Mouse (Mus musculus) heart, embryonic 11.5 days (tissue): ENCODE data around the gene Tmc6. TPM values are rescaled to one million over a fixed set of nuclear protein-coding genes. Genes with fewer than 3 reads are reported as not detected.
A peak's percentile ranks its signal among the peaks of the same experiment; 100 is the strongest.
"Not testable (repeated sequence)": the region's sequence is repeated elsewhere in the genome, so short reads cannot be mapped to it uniquely, and the experiment has no call there.

Source experiments
- ATAC-seq: fragments of 200-750 bp; cut with Nextera tagmentation; replicated peaks from 2 replicates; pipeline ENCODE4 v1.8.0; 2017; ENCODE audit warnings: moderate library complexity; ENCODE audit not compliant: insufficient number of reproducible peaks, low FRiP score, low TSS enrichment
- H3K27ac ChIP-seq: fragments of 300-500 bp; sonication (generic); 2 replicates; pipeline ENCODE4 v1.5.1; 2014; ENCODE audit warnings: mild to moderate bottlenecking, low read depth, low read length
- H3K27me3 ChIP-seq: fragments of 300-500 bp; sonication (generic); 2 replicates; pipeline ENCODE4 v1.6.1; 2014; ENCODE audit warnings: mild to moderate bottlenecking, low read length, mixed read lengths; ENCODE audit not compliant: control insufficient read depth, insufficient read depth
- H3K36me3 ChIP-seq: fragments of 300-500 bp; sonication (generic); 2 replicates; pipeline ENCODE4 v1.6.1; 2014; ENCODE audit warnings: mild to moderate bottlenecking, low read length, moderate library complexity, mixed read lengths; ENCODE audit not compliant: control insufficient read depth, insufficient read depth
- H3K4me1 ChIP-seq: fragments of 300-500 bp; sonication (generic); 2 replicates; pipeline ENCODE4 v1.6.1; 2014; ENCODE audit warnings: low read length; ENCODE audit not compliant: control insufficient read depth, insufficient read depth
- H3K4me2 ChIP-seq: fragments of 300-500 bp; sonication (generic); 2 replicates; pipeline ENCODE4 v1.6.1; 2014; ENCODE audit warnings: mild to moderate bottlenecking, moderate library complexity
- H3K4me3 ChIP-seq: fragments of 300-500 bp; sonication (generic); 2 replicates; pipeline ENCODE4 v1.5.1; 2014; ENCODE audit warnings: low read depth, low read length
- H3K9ac ChIP-seq: fragments of 300-500 bp; sonication (generic); 2 replicates; pipeline ENCODE4 v1.6.1; 2014; ENCODE audit warnings: mild to moderate bottlenecking, low read depth, low read length, moderate library complexity
- H3K9me3 ChIP-seq: fragments of 300-500 bp; sonication (generic); replicated peaks from 2 replicates; pipeline ENCODE4 v1.6.1; 2016; ENCODE audit warnings: low read length; ENCODE audit not compliant: control insufficient read depth
- WGBS: fragments of 180-500 bp; shearing (Covaris S2); extraction: QIAGEN DNeasy Blood & Tissue Kit; methylation state at CpG from one replicate; pipeline ENCODE4 v1.1.7; 2014; ENCODE audit not compliant: insufficient replicate concordance; 5-methylcytosine and 5-hydroxymethylcytosine counted together
- polyA plus RNA-seq: library from polyadenylated mRNA; unstranded; fragments of >200 nt; fragmentation: Nextera tagmentation; extraction: Ambion mirVana; gene quantifications from 2 replicates; pipeline ENCODE4 v1.2.1, GENCODE M21; 2014

Tmc6 gene
- polyA plus RNA-seq, 1 experiment from 2014 or later = 23.8 TPM

- Histone ChIP-seq H3K4me1 (peaks cover 12% of the 10 kb centered on the region), H3K36me3 (peaks cover 26% of the 10 kb centered on the region)
- 80% methylated on average over 9 of the region's 9 CpGs for WGBS
- H3K9me3 ChIP-seq, H3K27ac ChIP-seq, H3K27me3 ChIP-seq, H3K4me3 ChIP-seq, ATAC-seq, H3K4me2 ChIP-seq, H3K9ac ChIP-seq: not testable (repeated sequence)
Measured at GRCm38 (mm10) chr11:117815850-117816249, 33.9 kb upstream of the Tmc6 start.

GRCm38 (mm10) chr11:117814704-117815366 lies 32.8 kb upstream of the Tmc6 start:
- Histone ChIP-seq H3K27ac (no peak overlapping the region), H3K4me2 (no peak overlapping the region), H3K36me3 (peaks cover 22% of the 10 kb centered on the region), H3K9me3 (no peaks in the 10 kb centered on the region), H3K27me3 (no peaks in the 10 kb centered on the region), H3K4me3 (no peak overlapping the region), H3K4me1 (peaks cover 11% of the 10 kb centered on the region), H3K9ac (no peak overlapping the region)
- ATAC-seq = no peak
- 90% methylated on average over 6 of the region's 6 CpGs for WGBS

- no peak overlapping the region for H3K27ac ChIP-seq
- no peak overlapping the region for H3K9ac ChIP-seq
- H3K36me3 ChIP-seq = peaks cover 22% of the 10 kb centered on the region
- WGBS = 61% methylated on average over 5 of the region's 5 CpGs
- H3K9me3 ChIP-seq = no peaks in the 10 kb centered on the region
- H3K27me3 ChIP-seq = no peaks in the 10 kb centered on the region
- H3K4me3 ChIP-seq = no peak overlapping the region
- ATAC-seq = no peak
- H3K4me1 ChIP-seq = peaks cover 11% of the 10 kb centered on the region
- no peak overlapping the region for H3K4me2 ChIP-seq
Measured at GRCm38 (mm10) chr11:117813867-117814266, 31.9 kb upstream of the Tmc6 start.

GRCm38 (mm10) chr11:117810401-117811046 lies 28.5 kb upstream of the Tmc6 start:
- H3K36me3 ChIP-seq = peaks cover 15% of the 10 kb centered on the region
- H3K27ac ChIP-seq = peak overlapping the region; percentile 57
- H3K9ac ChIP-seq = peak overlapping the region; percentile 82
- peaks cover 11% of the 10 kb centered on the region for H3K4me1 ChIP-seq
- H3K4me2 ChIP-seq = peak overlapping the region; percentile 83
- H3K4me3 ChIP-seq = peak overlapping the region; percentile 83
- ATAC-seq = peak; percentile 80
- WGBS = under 1% methylated on average over 21 of the region's 21 CpGs
- H3K27me3 ChIP-seq = peaks cover 3% of the 10 kb centered on the region; the same call in 1 of the 2 replicates
- H3K9me3 ChIP-seq = no peaks in the 10 kb centered on the region

GRCm38 (mm10) chr11:117809407-117810311 lies 27.7 kb upstream of the Tmc6 start, which contains the start of the genes Gm20708 and Syngr2:
Gene Gm20708, plus strand, starts transcription at chr11:117809668.
Gene Syngr2, plus strand, starts transcription at chr11:117809668.
- peak; percentile 65 for ATAC-seq
- Histone ChIP-seq H3K27me3 (peaks cover 3% of the 10 kb centered on the region; the same call in 1 of the 2 replicates), H3K4me3 (peak within 1 kb of the TSS; percentile 83), H3K4me1 (peaks cover 11% of the 10 kb centered on the region), H3K9ac (peak within 1 kb of the TSS; percentile 82), H3K27ac (peak within 1 kb of the TSS; percentile 57), H3K36me3 (peaks cover 15% of the 10 kb centered on the region), H3K4me2 (peak within 1 kb of the TSS; percentile 83), H3K9me3 (no peaks in the 10 kb centered on the region)
- WGBS = under 1% methylated on average over 67 of the region's 75 CpGs

- H3K4me1 ChIP-seq = peaks cover 11% of the 10 kb centered on the region
- H3K4me2 ChIP-seq = no peak overlapping the region
- no peak for ATAC-seq
- H3K27me3 ChIP-seq = peaks cover 3% of the 10 kb centered on the region; the same call in 1 of the 2 replicates
- no peak overlapping the region for H3K27ac ChIP-seq
- WGBS = 92% methylated on average over 6 of the region's 6 CpGs
- no peak overlapping the region for H3K9ac ChIP-seq
- no peaks in the 10 kb centered on the region for H3K36me3 ChIP-seq
- H3K9me3 ChIP-seq = no peaks in the 10 kb centered on the region
- no peak overlapping the region for H3K4me3 ChIP-seq
Measured at GRCm38 (mm10) chr11:117806781-117807180, 24.8 kb upstream of the Tmc6 start.

- no peak overlapping the region for H3K27ac ChIP-seq
- ATAC-seq = no peak
- H3K4me3 ChIP-seq = no peak overlapping the region
- H3K36me3 ChIP-seq = no peaks in the 10 kb centered on the region
- no peak overlapping the region for H3K9ac ChIP-seq
- H3K4me1 ChIP-seq = peaks cover 5% of the 10 kb centered on the region
- H3K27me3 ChIP-seq = peaks cover 3% of the 10 kb centered on the region; the same call in 1 of the 2 replicates
- H3K4me2 ChIP-seq = no peak overlapping the region
- H3K9me3 ChIP-seq = no peaks in the 10 kb centered on the region
- WGBS = 93% methylated on average over 3 of the region's 3 CpGs
Measured at GRCm38 (mm10) chr11:117803166-117803688, 21.2 kb upstream of the Tmc6 start.

GRCm38 (mm10) chr11:117801650-117802049 lies 19.7 kb upstream of the Tmc6 start:
- no peaks in the 10 kb centered on the region for H3K9me3 ChIP-seq
- H3K4me1 ChIP-seq = peaks cover 15% of the 10 kb centered on the region
- no peak overlapping the region for H3K9ac ChIP-seq
- no peak overlapping the region for H3K4me2 ChIP-seq
- H3K4me3 ChIP-seq = no peak overlapping the region
- no peaks in the 10 kb centered on the region for H3K36me3 ChIP-seq
- 72% methylated on average over 7 of the region's 7 CpGs for WGBS
- peaks cover 3% of the 10 kb centered on the region; the same call in 1 of the 2 replicates for H3K27me3 ChIP-seq
- no peak overlapping the region for H3K27ac ChIP-seq
- ATAC-seq = no peak
